Mouse (Mus musculus) olfactory bulb, adult 2 months (tissue): Measurements from ENCODE around the gene Uts2r.

ENCODE experiments used
- CTCF ChIP-seq: fragments of 200-500 bp; IDR thresholded peaks from 2 replicates; pipeline ENCODE4 v1.5.1; 2012; ENCODE audit warnings: low read depth, mild to moderate bottlenecking, low read length, moderate library complexity; ENCODE audit not compliant: insufficient read depth
- POLR2A ChIP-seq: fragments of 200-500 bp; IDR thresholded peaks from 2 replicates; pipeline ENCODE4 v1.6.1; 2012; ENCODE audit warnings: mild to moderate bottlenecking, low read depth, low read length, moderate library complexity; ENCODE audit not compliant: insufficient read depth

DNA sequence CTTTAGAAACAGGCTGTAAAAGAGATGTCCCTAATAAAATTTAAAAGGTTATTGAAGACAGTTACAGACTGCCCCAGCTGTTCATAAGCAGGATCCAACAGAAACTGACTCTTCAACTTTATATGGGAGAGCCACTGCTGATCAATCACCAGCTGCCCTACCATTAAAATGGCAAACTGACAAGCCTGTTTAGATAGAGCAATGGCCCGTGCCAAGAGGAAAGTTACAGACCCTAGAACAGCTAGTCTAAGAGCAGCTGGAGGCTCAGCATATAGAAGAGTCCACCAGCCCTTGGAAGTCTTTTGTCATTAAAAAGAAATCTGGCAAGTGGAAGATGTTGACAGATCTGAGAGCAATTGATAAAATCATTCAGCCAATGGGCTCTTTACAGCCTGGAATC lies 25.5 kb upstream of the Uts2r start:
- TF ChIP-seq CTCF, result no peak
- no peak for TF ChIP-seq POLR2A
